Comparison of ENCODE assay signal across 30 mouse cellular contexts in genomic region chr14:37485292-37485691, GRCm38 (mm10).
"Had no signal": no experiment of that assay in that cellular context is flagged by ENCODE, and none has a peak within 500 bp of the region (broad histone marks: within the 10 kb centered on the region; RNA-seq: fewer than 3 reads in every experiment).

No protein-coding gene starts in this region.

- H3K4me3 ChIP-seq: heart, embryonic 10.5 days; heart, embryonic 12.5 days; heart, embryonic 13.5 days; heart, embryonic 15.5 days; hindbrain, embryonic 10.5 days; hindbrain, embryonic 12.5 days; hindbrain, embryonic 13.5 days; hindbrain, embryonic 15.5 days; intestine, embryonic 15.5 days; kidney, embryonic 15.5 days; layer of hippocampus, adult 2 months had no signal

- H3K36me3 ChIP-seq: heart, embryonic 10.5 days; heart, embryonic 12.5 days; heart, embryonic 13.5 days; heart, embryonic 15.5 days; hindbrain, embryonic 10.5 days; hindbrain, embryonic 12.5 days; hindbrain, embryonic 13.5 days; hindbrain, embryonic 15.5 days; intestine, embryonic 15.5 days; kidney, embryonic 15.5 days had no signal

- H3K4me1 ChIP-seq: heart, embryonic 10.5 days; heart, embryonic 12.5 days; heart, embryonic 13.5 days; heart, embryonic 15.5 days; hindbrain, embryonic 10.5 days; hindbrain, embryonic 12.5 days; hindbrain, embryonic 13.5 days; hindbrain, embryonic 15.5 days; intestine, embryonic 15.5 days; kidney, embryonic 15.5 days had no signal

- H3K27me3 ChIP-seq: heart, embryonic 12.5 days; heart, embryonic 13.5 days; heart, embryonic 15.5 days; hindbrain, embryonic 12.5 days; hindbrain, embryonic 13.5 days; hindbrain, embryonic 15.5 days; intestine, embryonic 15.5 days; kidney, embryonic 15.5 days had no signal

- DNase-seq: heart, postnatal 10 days; heart, postnatal 14 days; heart, postnatal 36 days; heart, postnatal 4 days; kidney, adult 11 months; kidney, adult 18-20 months; kidney, adult 2 months; kidney, adult 8-10 months; kidney, adult 9 months; kidney, postnatal 10 days; kidney, postnatal 14 days; kidney, postnatal 25 days; kidney, postnatal 36 days; kidney, postnatal 4 days; layer of hippocampus, adult 9-11 months; layer of hippocampus, postnatal 36 days had no signal

- H3K27ac ChIP-seq: heart, embryonic 10.5 days; heart, embryonic 13.5 days; heart, embryonic 15.5 days; hindbrain, embryonic 10.5 days; hindbrain, embryonic 12.5 days; hindbrain, embryonic 13.5 days; hindbrain, embryonic 14.5 days; hindbrain, embryonic 15.5 days; hindbrain, postnatal 0 days; intestine, embryonic 15.5 days; kidney, embryonic 15.5 days; kidney, postnatal 0 days; layer of hippocampus, adult 2 months had no signal
